Mouse (Mus musculus) embryonic facial prominence, embryonic 14.5 days (tissue): ENCODE measurements at regions not wholly inside any gene's neighbourhood (a gene's known extent, or its start where the extent isn't known, plus 50 kb on each side); places are given as distances from the start of the nearest gene placed in this dataset.

ENCODE experiments used
- ATAC-seq: fragments of 200-750 bp; cut with Nextera tagmentation; 2 replicates; pipeline ENCODE4 v1.8.0; 2017; ENCODE audit warnings: low read depth, moderate number of reproducible peaks, moderate TSS enrichment
- DNase-seq: peaks from one replicate; pipeline ENCODE4 v3.0.0-alpha.2; 2015; ENCODE audit warnings: low spot score
- H3K27ac ChIP-seq: fragments of 300-500 bp; sonication (generic); replicated peaks from 2 replicates; pipeline ENCODE4 v1.5.1; 2014; ENCODE audit warnings: low read depth, mild to moderate bottlenecking, low read length, moderate library complexity
- H3K27me3 ChIP-seq: fragments of 300-500 bp; sonication (generic); replicated peaks from 2 replicates; pipeline ENCODE4 v1.6.1; 2014; ENCODE audit warnings: low read length; ENCODE audit not compliant: control insufficient read depth, insufficient read depth
- H3K36me3 ChIP-seq: fragments of 300-500 bp; sonication (generic); 2 replicates; pipeline ENCODE4 v1.6.1; 2014; ENCODE audit warnings: low read length, mixed read lengths; ENCODE audit not compliant: control insufficient read depth, insufficient read depth
- H3K4me1 ChIP-seq: fragments of 300-500 bp; sonication (generic); 2 replicates; pipeline ENCODE4 v1.6.1; 2014; ENCODE audit warnings: antibody characterized with exemption, low read length; ENCODE audit not compliant: control insufficient read depth, insufficient read depth
- H3K4me2 ChIP-seq: fragments of 300-500 bp; sonication (generic); 2 replicates; pipeline ENCODE4 v1.6.1; 2014; ENCODE audit warnings: low read depth, mild to moderate bottlenecking, low read length, moderate library complexity, mixed read lengths
- H3K4me3 ChIP-seq: fragments of 300-500 bp; sonication (generic); 2 replicates; pipeline ENCODE4 v1.5.1; 2014; ENCODE audit warnings: low read depth, mild to moderate bottlenecking, low read length
- H3K9ac ChIP-seq: fragments of 300-500 bp; sonication (generic); 2 replicates; pipeline ENCODE4 v1.6.1; 2014; ENCODE audit warnings: low read depth, mild to moderate bottlenecking, low read length, moderate library complexity, mixed read lengths
- H3K9me3 ChIP-seq: fragments of 300-500 bp; sonication (generic); 2 replicates; pipeline ENCODE4 v1.6.1; 2016; ENCODE audit warnings: low read length; ENCODE audit not compliant: control insufficient read depth
- WGBS: fragments of 180-500 bp; shearing (Covaris S2); extraction: QIAGEN DNeasy Blood & Tissue Kit; methylation state at CpG from one replicate; pipeline ENCODE4 v1.1.7; 2014; 5-methylcytosine and 5-hydroxymethylcytosine counted together

GRCm38 (mm10) chr17:45924595-45924994 lies 107.6 kb downstream of the Vegfa start:
- no peak overlapping the region for H3K9ac ChIP-seq
- WGBS: 86% methylated on average over 6 of the region's 6 CpGs
- H3K36me3 ChIP-seq: no peaks in the 10 kb centered on the region
- H3K4me1 ChIP-seq: peaks cover 8% of the 10 kb centered on the region
- DNase-seq (no peak), ATAC-seq (no peak)
- H3K4me2 ChIP-seq: no peak overlapping the region
- no peak overlapping the region for H3K27ac ChIP-seq
- H3K4me3 ChIP-seq: no peak overlapping the region
- H3K9me3 ChIP-seq: no peaks in the 10 kb centered on the region
- no peaks in the 10 kb centered on the region for H3K27me3 ChIP-seq

- Histone ChIP-seq H3K4me3 (no peak overlapping the region), H3K27me3 (no peaks in the 10 kb centered on the region), H3K36me3 (no peaks in the 10 kb centered on the region), H3K27ac (no peak overlapping the region), H3K9ac (no peak overlapping the region), H3K4me1 (no peaks in the 10 kb centered on the region), H3K4me2 (no peak overlapping the region), H3K9me3 (no peaks in the 10 kb centered on the region)
- DNase-seq: no peak
- no peak for ATAC-seq
- WGBS: 58% methylated on average over 8 of the region's 8 CpGs
These were observed 108.9 kb downstream of the Vegfa start for GRCm38 (mm10) chr17:45923217-45923730.

GRCm38 (mm10) chr17:45917647-45918046 lies 114.5 kb downstream of the Vegfa start:
- no peaks in the 10 kb centered on the region for H3K36me3 ChIP-seq
- H3K27ac ChIP-seq: no peak overlapping the region
- 93% methylated on average over 1 of the region's 2 CpGs for WGBS
- no peak overlapping the region for H3K9ac ChIP-seq
- no peaks in the 10 kb centered on the region for H3K9me3 ChIP-seq
- H3K4me1 ChIP-seq: peaks cover 10% of the 10 kb centered on the region; the same call in 1 of the 2 replicates
- H3K4me2 ChIP-seq: no peak overlapping the region
- DNase-seq: no peak
- ATAC-seq: no peak
- H3K4me3 ChIP-seq: no peak overlapping the region
- H3K27me3 ChIP-seq: no peaks in the 10 kb centered on the region

GRCm38 (mm10) chr17:45916937-45917336 lies 115.2 kb downstream of the Vegfa start:
- H3K27me3 ChIP-seq: no peaks in the 10 kb centered on the region
- peaks cover 10% of the 10 kb centered on the region; the same call in 1 of the 2 replicates for H3K4me1 ChIP-seq
- ATAC-seq (no peak), DNase-seq (no peak)
- WGBS: 54% methylated on average over 4 of the region's 4 CpGs
- H3K4me2 ChIP-seq: no peak overlapping the region
- H3K9me3 ChIP-seq: 0 out of 2 replicates have a peak, but pooled peaks cover 4% of the 10 kb centered on the region
- peak overlapping the region; percentile 76 for H3K27ac ChIP-seq
- H3K36me3 ChIP-seq: no peaks in the 10 kb centered on the region
- H3K9ac ChIP-seq: no peak overlapping the region
- no peak overlapping the region for H3K4me3 ChIP-seq

GRCm38 (mm10) chr17:45914706-45915240 lies 117.4 kb downstream of the Vegfa start:
- 88% methylated on average over 9 of the region's 9 CpGs for WGBS
- Histone ChIP-seq H3K9me3 (0 out of 2 replicates have a peak, but pooled peaks cover 4% of the 10 kb centered on the region), H3K36me3 (no peaks in the 10 kb centered on the region), H3K9ac (no peak overlapping the region), H3K4me3 (no peak overlapping the region), H3K4me1 (peaks cover 10% of the 10 kb centered on the region; the same call in 1 of the 2 replicates), H3K4me2 (no peak overlapping the region), H3K27ac (no peak overlapping the region), H3K27me3 (no peaks in the 10 kb centered on the region)
- DNase-seq (no peak), ATAC-seq (no peak)

GRCm38 (mm10) chr17:45914237-45914636 lies 117.9 kb downstream of the Vegfa start:
- no peak overlapping the region for H3K4me2 ChIP-seq
- ATAC-seq: no peak
- DNase-seq: no peak
- peaks cover 10% of the 10 kb centered on the region; the same call in 1 of the 2 replicates for H3K4me1 ChIP-seq
- H3K27ac ChIP-seq: no peak overlapping the region
- H3K27me3 ChIP-seq: no peaks in the 10 kb centered on the region
- H3K4me3 ChIP-seq: no peak overlapping the region
- H3K9me3 ChIP-seq: 0 out of 2 replicates have a peak, but pooled peaks cover 4% of the 10 kb centered on the region
- no peak overlapping the region for H3K9ac ChIP-seq
- 79% methylated on average over 1 of the region's 1 CpGs for WGBS
- no peaks in the 10 kb centered on the region for H3K36me3 ChIP-seq

- Histone ChIP-seq H3K9ac (no peak overlapping the region), H3K27me3 (no peaks in the 10 kb centered on the region), H3K4me3 (no peak overlapping the region), H3K9me3 (0 out of 2 replicates have a peak, but pooled peaks cover 4% of the 10 kb centered on the region), H3K4me2 (no peak overlapping the region), H3K4me1 (peaks cover 10% of the 10 kb centered on the region; the same call in 1 of the 2 replicates), H3K36me3 (no peaks in the 10 kb centered on the region), H3K27ac (no peak overlapping the region)
- 90% methylated on average over 4 of the region's 4 CpGs for WGBS
- ATAC-seq (no peak), DNase-seq (no peak)
These were observed 118.5 kb downstream of the Vegfa start for GRCm38 (mm10) chr17:45913671-45914070.

GRCm38 (mm10) chr17:45912165-45912564 lies 120.0 kb downstream of the Vegfa start:
- ATAC-seq (no peak), DNase-seq (no peak)
- Histone ChIP-seq H3K9me3 (0 out of 2 replicates have a peak, but pooled peaks cover 4% of the 10 kb centered on the region), H3K27me3 (no peaks in the 10 kb centered on the region), H3K4me2 (no peak overlapping the region), H3K4me3 (no peak overlapping the region), H3K36me3 (no peaks in the 10 kb centered on the region), H3K27ac (no peak overlapping the region), H3K9ac (no peak overlapping the region), H3K4me1 (peaks cover 7% of the 10 kb centered on the region; the same call in 1 of the 2 replicates)
- 94% methylated on average over 3 of the region's 3 CpGs for WGBS

GRCm38 (mm10) chr17:45911201-45911731 lies 120.9 kb downstream of the Vegfa start:
- Histone ChIP-seq H3K27me3 (no peaks in the 10 kb centered on the region), H3K4me3 (no peak overlapping the region), H3K36me3 (no peaks in the 10 kb centered on the region), H3K9ac (no peak overlapping the region), H3K4me2 (no peak overlapping the region), H3K9me3 (0 out of 2 replicates have a peak, but pooled peaks cover 4% of the 10 kb centered on the region), H3K27ac (no peak overlapping the region), H3K4me1 (peaks cover under 1% of the 10 kb centered on the region; the same call in 1 of the 2 replicates)
- no peak for DNase-seq
- ATAC-seq: no peak
- WGBS: 85% methylated on average over 12 of the region's 13 CpGs
